Mouse (Mus musculus): ENCODE data around the gene Inf2. TPM values are rescaled to one million over a fixed set of nuclear protein-coding genes. Genes with fewer than 3 reads are reported as not detected.

Inf2 gene
- total and polyA plus RNA-seq, 3 experiments: 26.1 to 122 (median 55.7) TPM

DNA sequence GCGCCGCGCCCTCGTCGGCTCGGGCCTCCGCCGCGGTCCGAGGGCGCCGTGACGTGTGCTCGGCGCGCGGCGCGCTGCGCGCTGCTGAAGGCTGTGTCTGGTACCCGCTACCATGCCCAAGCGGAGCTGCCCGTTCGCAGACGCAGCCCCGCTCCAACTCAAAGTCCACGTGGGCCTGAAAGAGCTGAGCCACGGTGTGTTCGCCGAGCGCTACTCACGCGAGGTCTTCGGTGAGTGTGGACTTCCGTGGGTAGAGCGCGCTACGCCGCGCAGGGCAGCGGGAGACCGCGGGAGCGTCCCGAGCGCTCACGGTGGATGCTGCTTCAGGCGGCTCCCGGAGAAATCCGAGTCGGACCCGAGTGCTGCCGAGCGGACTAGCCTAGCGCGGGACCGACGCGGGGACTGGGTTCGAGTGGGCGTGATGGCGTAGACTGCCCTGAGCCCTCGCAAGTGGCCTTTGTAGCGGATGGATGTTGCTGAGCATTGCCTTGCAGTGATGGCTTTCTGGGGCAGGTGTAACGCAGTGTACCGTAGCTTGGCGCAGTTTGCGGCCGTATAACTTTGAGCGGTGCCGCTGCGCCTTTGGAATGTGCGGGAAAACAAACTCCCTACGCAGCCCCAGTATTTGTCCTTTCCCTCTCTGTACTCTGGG, 56.4 kb downstream of the Inf2 start:
- Histone ChIP-seq H3K9ac (ENCODE audit: control insufficient read depth, low read depth, low read length, poor library complexity, severe bottlenecking) (peak overlapping the region; percentile 84), H3K27ac (ENCODE audit: control insufficient read depth, low read depth, low read length) (peak overlapping the region; percentile 69), H3K9me3 (replicated peaks; ENCODE audit: insufficient read depth, low read length) (no peaks in the 10 kb centered on the region), H3K4me3 (ENCODE audit: control insufficient read depth in 1 of 2, insufficient read depth in 1 of 2, low read depth in 2 of 2, low read length in 2 of 2) (peak overlapping the region; percentile 62 to 77), H3K36me3 (ENCODE audit: control insufficient read depth in 1 of 2, insufficient read depth in 2 of 2, low read length in 2 of 2) (peaks cover 4 to 21% of the 10 kb centered on the region in 2 experiments; a peak in 3 of 4 replicates), H3K79me2 (ENCODE audit: control insufficient read depth, insufficient read depth, low read length, poor library complexity) (peaks cover 25% of the 10 kb centered on the region), H3K27me3 (ENCODE audit: control insufficient read depth in 1 of 2, insufficient read depth in 2 of 2, low read length in 2 of 2) (no peaks in the 10 kb centered on the region), H3K4me1 (ENCODE audit: control insufficient read depth in 1 of 2, insufficient read depth in 2 of 2, low read length in 2 of 2) (peaks cover 7 to 31% of the 10 kb centered on the region in 2 experiments; a peak in 3 of 4 replicates)
- TF ChIP-seq ZKSCAN1 (IDR thresholded peaks at IDR 0.05; ENCODE audit: low read depth, low read length): no peak
- TF ChIP-seq ZMIZ1 (IDR thresholded peaks at IDR 0.05; ENCODE audit: low read depth, low read length): no peak
- TF ChIP-seq UBTF (IDR thresholded peaks at IDR 0.05; ENCODE audit: borderline replicate concordance, insufficient read depth, low read depth, low read length): peak; percentile 67; the same call in 1 of the 2 replicates
- TF ChIP-seq POLR2AphosphoS5 (IDR thresholded peaks at IDR 0.05; ENCODE audit: borderline replicate concordance, low read depth, low read length): no peak
- TF ChIP-seq POLR2A (IDR thresholded peaks at IDR 0.05; ENCODE audit: control insufficient read depth in 1 of 2, insufficient read depth in 1 of 2, low read depth in 1 of 2, low read length in 2 of 2, poor library complexity in 1 of 2): peak in 1 of 2 experiments; percentile 98; a peak in 2 of 4 replicates
- TF ChIP-seq MEF2A (IDR thresholded peaks at IDR 0.05; ENCODE audit: extremely low read depth, insufficient replicate concordance, low read depth, low read length, poor library complexity, severe bottlenecking): no peak
- peak; percentile 72 for TF ChIP-seq TBP (IDR thresholded peaks at IDR 0.05; ENCODE audit: low read depth, low read length)
- DNase-seq (ENCODE audit: low read depth, low spot score): no peak

GRCm38 (mm10) chr12:112646139-112646538, 57.6 kb downstream of the Inf2 start:
- Histone ChIP-seq H3K4me1 (ENCODE audit: control insufficient read depth in 1 of 2, insufficient read depth in 2 of 2, low read length in 2 of 2) (peaks cover 7 to 31% of the 10 kb centered on the region in 2 experiments; a peak in 3 of 4 replicates), H3K36me3 (ENCODE audit: control insufficient read depth in 1 of 2, insufficient read depth in 2 of 2, low read length in 2 of 2) (peaks cover 4 to 21% of the 10 kb centered on the region in 2 experiments; a peak in 3 of 4 replicates), H3K4me3 (ENCODE audit: control insufficient read depth in 1 of 2, insufficient read depth in 1 of 2, low read depth in 2 of 2, low read length in 2 of 2) (peak overlapping the region; percentile 62 to 77), H3K9me3 (replicated peaks; ENCODE audit: insufficient read depth, low read length) (no peaks in the 10 kb centered on the region), H3K27ac (ENCODE audit: control insufficient read depth, low read depth, low read length) (0 out of 2 replicates have a peak overlapping the region, but pooled peaks have one; percentile 4), H3K27me3 (ENCODE audit: control insufficient read depth in 1 of 2, insufficient read depth in 2 of 2, low read length in 2 of 2) (no peaks in the 10 kb centered on the region), H3K79me2 (ENCODE audit: control insufficient read depth, insufficient read depth, low read length, poor library complexity) (peaks cover 25% of the 10 kb centered on the region), H3K9ac (ENCODE audit: control insufficient read depth, low read depth, low read length, poor library complexity, severe bottlenecking) (peak overlapping the region; percentile 84)
- no peak for DNase-seq (ENCODE audit: low read depth, low spot score)
- no peak for TF ChIP-seq MAZ (IDR thresholded peaks at IDR 0.05; ENCODE audit: low read depth, low read length)
- no peak for TF ChIP-seq CTCF (IDR thresholded peaks at IDR 0.05 in 2 of 3, conservative IDR thresholded peaks at IDR 0.05 in 1 of 3; ENCODE audit: control insufficient read depth in 1 of 3, insufficient read depth in 1 of 3, low read depth in 2 of 3, low read length in 3 of 3, poor library complexity in 1 of 3, severe bottlenecking in 1 of 3)
- TF ChIP-seq CHD2 (IDR thresholded peaks at IDR 0.05; ENCODE audit: low read length): no peak
- TF ChIP-seq USF1 (IDR thresholded peaks at IDR 0.05; ENCODE audit: low read depth, low read length): no peak
- no peak for TF ChIP-seq NRF1 (IDR thresholded peaks at IDR 0.05; ENCODE audit: insufficient read depth, low read depth, low read length, poor library complexity, severe bottlenecking)
- no peak for TF ChIP-seq TBP (IDR thresholded peaks at IDR 0.05; ENCODE audit: low read depth, low read length)
- TF ChIP-seq RAD21 (IDR thresholded peaks at IDR 0.05; ENCODE audit: low read depth, low read length): no peak
- no peak for TF ChIP-seq MEF2A (IDR thresholded peaks at IDR 0.05; ENCODE audit: extremely low read depth, insufficient replicate concordance, low read depth, low read length, poor library complexity, severe bottlenecking)
- no peak for TF ChIP-seq JUND (IDR thresholded peaks at IDR 0.05; ENCODE audit: low read depth, low read length)
- TF ChIP-seq TAL1 (IDR thresholded peaks at IDR 0.05; ENCODE audit: low read length): no peak

Data from MEL (cell line).